Mouse (Mus musculus): ENCODE results near the gene Itprip.

Gene Itprip

DNA sequence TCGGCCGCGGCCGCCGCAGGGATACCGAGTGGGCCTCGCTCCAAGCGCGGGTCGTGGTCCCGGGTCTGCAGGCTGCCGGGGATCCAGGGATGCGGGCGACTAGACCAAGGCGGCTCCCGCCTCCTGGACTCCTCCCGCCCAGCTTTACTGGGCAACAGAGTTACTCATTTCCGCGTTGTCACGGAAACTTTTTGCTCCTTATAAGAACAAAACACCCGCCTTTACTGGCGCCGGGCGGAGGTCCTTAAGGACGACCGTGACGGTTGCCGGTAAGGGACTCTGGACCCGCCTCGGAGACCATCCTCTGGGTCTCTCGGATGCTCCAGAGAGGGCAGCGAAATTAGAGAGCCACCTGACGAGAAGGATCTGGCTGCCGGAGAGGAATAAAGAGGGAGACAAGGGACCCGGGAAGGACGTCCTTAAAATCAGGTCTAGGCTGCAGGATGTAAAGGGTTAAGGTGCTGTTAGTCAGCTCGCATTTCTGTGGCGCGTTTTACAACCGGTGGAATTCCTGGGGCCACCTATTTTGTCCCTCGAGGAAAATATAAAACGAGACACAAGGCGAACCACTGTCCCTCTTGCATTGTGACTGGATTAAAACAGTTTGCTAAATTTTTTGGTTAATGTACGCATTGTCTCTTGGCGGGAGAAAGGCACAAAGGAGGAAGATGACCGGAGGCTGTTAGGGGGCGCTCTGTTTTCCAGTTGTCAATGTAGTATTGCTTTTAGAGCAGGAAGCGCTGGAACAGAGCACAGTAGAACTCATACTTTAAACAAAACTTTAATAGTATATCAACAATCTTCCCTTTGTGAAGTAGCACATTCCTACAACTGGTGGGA is at the start of gene Itprip, which contains the start of gene Cfap43:
Gene Itprip, minus strand, starts transcription at position 174 of the 840 bp plus-strand sequence.
Gene Cfap43, minus strand, starts transcription at position 162 of the 840 bp plus-strand sequence.
- in situ Hi-C loops (cut with MboI; ENCODE audit: low pct_unique_long_range_greater_than_20kb in 1 of 2, low sequenced_read_pairs in 2 of 2, unreplicated experiment in 1 of 2): no loop called here

DNA sequence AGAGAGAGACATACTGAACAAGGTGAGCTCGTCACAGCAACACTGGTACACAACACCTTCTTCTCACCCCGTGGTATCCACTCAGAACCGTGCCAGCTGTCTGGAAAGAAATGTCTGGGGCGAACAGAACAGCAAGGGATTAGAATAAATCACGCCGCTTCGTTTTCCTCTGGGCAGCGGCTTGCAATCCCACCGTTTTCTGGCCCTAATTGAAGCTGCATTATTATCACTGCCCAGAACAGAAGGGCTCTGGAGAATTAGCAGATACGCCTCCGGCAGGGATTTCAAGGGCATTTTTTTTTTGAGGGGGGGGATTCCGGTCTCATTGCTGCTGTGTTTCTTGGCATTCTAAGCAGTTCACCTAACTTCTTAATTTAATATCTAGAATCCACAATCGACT is 39.1 kb upstream of the Itprip start:
- in situ Hi-C loops (cut with MboI; ENCODE audit: low pct_unique_long_range_greater_than_20kb in 1 of 2, low sequenced_read_pairs in 2 of 2, unreplicated experiment in 1 of 2): no loop called here

DNA sequence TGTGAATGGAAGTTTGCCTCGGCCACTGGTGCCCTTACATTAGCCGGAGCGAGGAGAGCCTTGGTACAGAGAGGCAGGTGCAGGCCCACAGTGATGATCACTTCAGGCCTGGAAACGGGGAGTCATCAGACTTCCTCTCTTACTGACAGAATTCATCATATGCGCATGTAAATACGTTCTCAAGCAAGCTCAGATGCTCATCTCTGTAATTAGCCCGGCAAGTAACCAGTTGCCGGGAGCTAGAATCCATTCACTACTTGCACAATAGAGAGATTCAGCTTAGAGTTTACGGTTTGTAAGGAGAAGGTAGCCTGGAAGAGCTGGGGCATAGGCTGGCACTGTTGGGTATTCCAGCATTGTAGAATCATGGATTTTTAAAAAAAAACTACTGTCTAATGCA is 34.1 kb upstream of the Itprip start:
- in situ Hi-C loops (cut with MboI; ENCODE audit: low pct_unique_long_range_greater_than_20kb in 1 of 2, low sequenced_read_pairs in 2 of 2, unreplicated experiment in 1 of 2): no loop called here

DNA sequence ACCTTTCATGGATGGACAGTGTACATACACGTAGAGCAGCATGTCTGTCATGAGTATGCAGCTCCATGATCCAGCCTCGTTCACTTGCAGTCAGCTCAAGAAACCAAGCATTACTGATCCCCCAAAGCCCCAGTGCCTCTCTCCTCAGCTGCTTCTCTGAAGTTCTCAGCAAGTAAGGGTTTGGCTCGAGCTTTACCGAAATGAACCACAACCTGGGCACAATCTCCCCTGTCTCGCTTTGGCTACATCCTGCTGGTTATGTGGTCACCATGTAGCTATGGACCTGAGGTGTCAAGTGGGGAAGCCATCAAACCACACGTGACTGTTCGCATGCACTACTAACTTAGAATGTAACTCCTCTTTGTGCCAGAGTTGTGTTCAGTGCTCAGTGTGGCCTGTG is 31.8 kb upstream of the Itprip start:
- in situ Hi-C loops (cut with MboI; ENCODE audit: low pct_unique_long_range_greater_than_20kb in 1 of 2, low sequenced_read_pairs in 2 of 2, unreplicated experiment in 1 of 2): no loop called here

DNA sequence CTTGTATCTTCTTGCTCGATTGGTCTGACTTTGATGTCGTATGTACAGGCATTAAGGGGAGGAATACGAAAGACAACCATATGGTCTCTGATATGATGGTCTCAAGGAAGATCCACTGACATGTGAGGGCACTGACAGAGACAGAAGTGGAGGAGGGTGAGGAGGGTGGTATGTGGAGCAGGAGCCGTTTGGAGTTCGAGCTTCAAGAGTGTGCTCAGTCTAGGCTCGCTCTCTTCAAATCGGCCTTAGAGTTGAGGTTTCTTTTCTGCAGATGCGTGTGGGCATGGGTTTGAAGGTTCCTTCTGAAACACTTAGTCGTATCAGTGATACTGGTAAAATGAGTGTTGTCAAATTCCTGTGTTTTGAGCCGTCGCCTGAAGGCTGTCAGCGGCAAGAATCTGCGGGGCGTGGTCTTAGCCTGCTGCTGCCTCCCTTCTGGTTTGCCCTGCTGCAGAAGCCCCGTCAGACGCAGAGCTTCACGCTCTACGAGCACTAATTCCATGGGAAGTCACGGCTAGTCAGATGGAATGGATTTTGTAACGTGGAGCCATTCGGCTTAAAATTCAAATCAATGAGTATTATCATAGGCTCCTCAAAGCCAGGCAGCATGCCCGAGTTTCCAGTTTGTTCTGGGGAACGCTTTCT is 27.8 kb upstream of the Itprip start:
- in situ Hi-C loops (cut with MboI; ENCODE audit: low pct_unique_long_range_greater_than_20kb in 1 of 2, low sequenced_read_pairs in 2 of 2, unreplicated experiment in 1 of 2): no loop called here

DNA sequence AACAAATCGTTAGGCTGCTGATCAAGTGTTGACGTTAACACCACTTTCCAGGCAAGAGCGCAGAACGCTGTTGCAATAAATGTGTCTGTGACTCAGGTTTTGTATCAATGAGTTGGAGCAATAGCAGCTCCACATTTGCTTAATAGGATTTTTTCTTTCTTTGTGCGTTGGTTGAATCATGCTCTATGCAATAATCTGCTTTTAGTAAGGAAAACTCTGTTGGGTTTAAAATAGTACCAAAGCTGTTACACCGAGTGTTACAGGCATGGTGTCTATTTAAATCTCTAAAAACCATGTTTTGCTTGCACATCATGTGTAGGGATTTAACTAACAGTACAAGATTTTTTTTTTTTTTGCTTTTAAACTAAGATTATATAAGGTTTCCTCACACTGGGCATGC is 20.3 kb upstream of the Itprip start:
- in situ Hi-C loops (cut with MboI; ENCODE audit: low pct_unique_long_range_greater_than_20kb in 1 of 2, low sequenced_read_pairs in 2 of 2, unreplicated experiment in 1 of 2): no loop called here

DNA sequence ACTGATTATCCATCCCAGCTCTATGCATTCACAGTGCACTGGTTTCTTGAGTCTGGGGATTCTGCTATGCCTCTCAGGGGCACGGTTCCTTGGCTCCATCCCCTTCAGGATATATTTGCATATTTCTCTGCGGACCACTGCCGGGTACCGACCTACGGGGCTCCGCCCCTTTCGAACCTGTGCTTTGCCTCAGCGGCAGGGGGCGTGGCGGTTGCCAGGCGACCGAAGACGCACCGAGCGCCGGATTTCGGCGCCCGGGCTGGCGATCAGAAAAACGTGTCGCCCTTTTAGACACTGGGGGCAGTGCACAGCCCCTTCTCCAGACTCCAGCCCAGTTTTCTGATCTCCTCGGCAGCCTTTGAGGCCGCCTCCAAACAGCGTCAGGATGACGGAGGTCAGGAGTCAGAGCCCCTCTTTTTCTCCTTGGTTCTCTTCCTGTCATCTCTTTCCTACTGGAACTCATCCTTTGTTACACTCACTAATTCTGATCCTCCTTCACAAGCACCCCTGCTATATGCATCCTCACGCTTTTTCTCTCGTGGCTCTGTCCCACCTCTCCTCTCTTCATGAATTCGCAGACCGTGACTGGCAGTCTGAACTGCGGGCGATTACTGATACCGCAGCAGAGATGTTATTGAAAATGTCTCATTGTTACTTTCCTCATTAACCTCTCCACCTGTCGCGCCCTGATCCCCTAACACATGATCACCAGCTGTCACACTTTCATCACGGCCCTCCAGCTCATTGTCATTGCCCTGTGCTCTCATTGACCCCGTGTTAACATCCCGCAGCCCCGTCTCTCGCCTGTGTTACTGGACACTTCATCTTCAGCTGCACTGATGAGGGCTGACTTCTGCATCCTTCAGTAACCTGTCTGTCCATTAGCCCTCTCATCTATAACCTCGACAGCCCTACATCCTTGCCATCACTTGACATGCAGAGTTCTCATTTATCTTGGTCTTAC is 18.6 kb upstream of the Itprip start, which contains the start of gene Cfap58:
Gene Cfap58, plus strand, starts transcription at position 233 of the 964 bp plus-strand sequence.
- in situ Hi-C loops (cut with MboI; ENCODE audit: low pct_unique_long_range_greater_than_20kb in 1 of 2, low sequenced_read_pairs in 2 of 2, unreplicated experiment in 1 of 2): no loop called here

DNA sequence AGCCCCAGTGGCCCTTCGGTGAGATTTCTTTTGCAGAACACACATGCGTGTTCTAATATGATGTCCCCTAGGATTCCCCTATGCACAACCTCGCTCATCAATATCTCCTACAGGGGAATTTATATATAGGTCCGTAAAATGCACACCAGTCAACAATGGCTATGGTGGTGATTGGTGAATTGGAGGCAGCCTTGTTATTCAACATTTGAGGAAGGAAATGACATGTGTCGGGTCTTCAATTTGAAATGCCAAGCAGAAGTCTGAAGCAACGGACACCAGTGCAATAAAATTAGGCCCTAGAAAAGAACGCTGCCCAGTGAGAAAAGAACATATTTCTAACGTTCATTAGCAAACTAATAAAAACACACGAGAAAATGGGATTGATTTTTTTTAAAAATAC is 17.8 kb upstream of the Itprip start:
- in situ Hi-C loops (cut with MboI; ENCODE audit: low pct_unique_long_range_greater_than_20kb in 1 of 2, low sequenced_read_pairs in 2 of 2, unreplicated experiment in 1 of 2): no loop called here

DNA sequence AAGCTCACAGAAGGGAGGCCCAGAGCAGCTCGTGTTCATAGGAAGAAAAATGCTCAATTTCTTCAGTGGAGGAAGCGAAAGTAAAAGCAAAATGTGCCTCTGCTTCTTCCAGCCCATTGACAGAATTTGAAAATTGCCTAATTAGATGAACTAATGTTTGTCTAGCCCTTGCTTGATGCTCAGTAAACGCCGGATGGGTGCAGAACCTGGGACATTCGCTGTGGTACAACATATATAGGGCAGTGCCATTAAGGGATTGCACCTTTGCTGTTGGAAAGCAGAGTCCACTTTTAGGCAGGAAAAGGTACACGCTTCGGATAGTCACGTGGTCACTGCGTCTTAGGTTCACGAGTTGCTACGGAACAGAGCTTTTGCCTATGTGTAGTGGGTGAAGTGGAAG is 17.4 kb upstream of the Itprip start:
- in situ Hi-C loops (cut with MboI; ENCODE audit: low pct_unique_long_range_greater_than_20kb in 1 of 2, low sequenced_read_pairs in 2 of 2, unreplicated experiment in 1 of 2): no loop called here

DNA sequence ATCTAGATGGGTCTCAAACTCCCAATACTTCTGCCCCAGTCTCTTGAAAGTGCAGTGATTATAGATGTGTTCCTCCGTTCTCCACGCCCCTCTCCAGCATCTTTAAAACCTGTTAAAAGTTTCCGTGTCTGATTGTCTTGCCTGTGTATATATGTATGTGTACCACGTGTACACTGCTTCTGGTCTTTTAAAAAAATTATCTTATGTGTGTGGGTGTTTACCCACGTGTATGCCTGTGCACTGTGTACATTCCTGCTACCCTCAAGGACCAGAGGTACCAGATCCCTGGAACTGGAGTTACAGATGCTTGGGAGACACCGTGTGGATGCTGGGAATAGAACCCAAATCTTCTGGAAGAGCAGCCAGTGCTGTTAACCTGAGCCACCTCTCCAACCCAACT is 16.4 kb upstream of the Itprip start:
- in situ Hi-C loops (cut with MboI; ENCODE audit: low pct_unique_long_range_greater_than_20kb in 1 of 2, low sequenced_read_pairs in 2 of 2, unreplicated experiment in 1 of 2): no loop called here

DNA sequence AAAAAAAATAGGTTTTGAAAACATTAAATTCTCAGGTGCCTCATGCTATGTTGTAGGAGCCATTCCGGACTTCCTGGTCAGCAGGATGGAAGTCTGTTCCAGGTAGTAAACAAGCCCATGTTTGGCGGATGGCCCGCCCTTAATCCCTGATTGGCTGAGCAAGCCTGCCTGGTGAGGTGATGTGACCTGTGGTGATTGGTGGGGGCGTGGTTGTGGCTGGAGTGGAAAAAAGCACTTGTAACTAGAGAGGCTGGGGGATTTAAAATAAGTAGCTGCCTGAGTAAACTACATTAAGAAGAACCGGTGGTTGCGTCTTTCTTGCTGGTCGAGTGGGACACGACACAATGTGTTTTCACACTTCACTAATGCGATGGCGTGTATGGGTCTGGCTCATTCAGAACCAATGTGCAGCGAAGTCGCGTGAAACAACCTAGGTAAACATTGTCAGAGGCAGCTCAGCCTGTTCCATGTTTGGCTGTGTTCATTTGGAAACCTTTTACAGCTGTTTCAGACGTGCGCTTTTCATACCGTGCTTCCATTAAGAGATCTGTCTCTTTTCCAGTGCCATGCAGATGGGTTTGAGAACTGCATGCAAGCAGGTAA is 15.6 kb upstream of the Itprip start:
- in situ Hi-C loops (cut with MboI; ENCODE audit: low pct_unique_long_range_greater_than_20kb in 1 of 2, low sequenced_read_pairs in 2 of 2, unreplicated experiment in 1 of 2): no loop called here

DNA sequence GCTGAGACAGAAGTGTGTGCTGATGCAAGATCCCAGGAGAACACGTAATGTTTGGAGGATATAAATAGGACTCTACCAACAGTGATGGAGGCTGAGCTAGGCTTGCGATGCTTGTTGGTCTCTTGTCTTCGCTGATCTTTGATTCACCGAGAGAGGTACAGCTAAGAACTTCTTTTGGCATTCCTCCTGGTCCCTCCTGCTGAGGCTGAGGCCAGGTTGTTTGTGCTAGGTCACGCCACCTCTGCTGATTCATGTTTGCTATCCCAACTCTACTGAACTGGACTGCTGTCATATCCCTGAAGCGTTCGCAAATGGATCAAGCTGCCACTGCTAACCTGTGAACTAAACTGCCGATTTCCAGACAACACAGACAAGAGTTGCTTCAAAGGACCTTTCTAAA is 15.0 kb upstream of the Itprip start:
- in situ Hi-C loops (cut with MboI; ENCODE audit: low pct_unique_long_range_greater_than_20kb in 1 of 2, low sequenced_read_pairs in 2 of 2, unreplicated experiment in 1 of 2): no loop called here

DNA sequence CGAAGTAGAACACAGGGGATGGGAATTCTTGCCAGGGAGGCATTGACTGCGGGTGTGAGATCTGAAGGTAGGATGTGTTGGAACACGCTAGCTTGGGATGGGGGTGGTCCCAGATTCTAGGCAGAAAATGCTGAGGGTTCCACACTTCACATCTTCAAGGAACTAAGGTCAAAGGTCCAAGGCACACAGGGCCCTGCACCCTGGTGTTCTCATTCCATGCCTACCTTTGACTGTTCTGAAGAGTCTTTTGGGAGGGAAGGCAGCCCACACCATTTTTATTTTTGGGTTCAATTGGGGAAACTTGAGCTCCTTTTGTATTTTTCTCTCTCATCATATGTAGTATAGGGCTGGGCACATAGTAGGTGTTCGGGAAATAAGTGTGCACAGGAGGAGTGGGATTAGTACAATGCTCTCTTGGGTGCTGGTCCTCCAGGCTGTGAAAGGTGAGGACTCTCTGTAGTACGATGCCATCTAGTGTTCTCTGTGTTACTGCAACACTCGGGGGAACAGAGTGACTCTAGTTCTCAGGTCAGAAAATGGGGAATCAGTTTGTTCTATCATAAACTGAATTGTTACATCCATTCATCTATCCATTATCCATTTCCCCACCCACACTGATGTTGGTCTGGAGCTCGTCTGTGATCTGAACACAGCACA is 13.0 kb upstream of the Itprip start:
- in situ Hi-C loops (cut with MboI; ENCODE audit: low pct_unique_long_range_greater_than_20kb in 1 of 2, low sequenced_read_pairs in 2 of 2, unreplicated experiment in 1 of 2): no loop called here

DNA sequence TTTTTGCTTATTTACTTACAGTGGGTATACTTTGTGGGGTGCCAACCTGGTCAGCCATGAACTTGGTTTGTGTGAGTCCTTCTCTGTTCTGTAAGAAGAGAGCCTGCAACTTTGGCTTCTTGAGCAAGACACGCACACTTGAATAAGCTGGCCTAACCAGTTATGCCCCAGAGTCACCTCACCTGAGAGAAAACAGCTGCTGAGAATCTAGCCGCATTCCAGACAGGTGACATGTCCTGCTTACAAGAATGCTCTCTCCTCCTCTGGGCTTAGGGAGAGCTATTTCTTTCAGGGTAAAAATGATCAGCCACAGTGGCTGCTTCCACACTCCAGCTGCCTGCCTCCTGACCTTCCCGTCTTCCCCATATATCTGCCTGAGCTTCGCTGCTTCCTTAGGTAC is 9.9 kb upstream of the Itprip start:
- in situ Hi-C loops (cut with MboI; ENCODE audit: low pct_unique_long_range_greater_than_20kb in 1 of 2, low sequenced_read_pairs in 2 of 2, unreplicated experiment in 1 of 2): no loop called here

DNA sequence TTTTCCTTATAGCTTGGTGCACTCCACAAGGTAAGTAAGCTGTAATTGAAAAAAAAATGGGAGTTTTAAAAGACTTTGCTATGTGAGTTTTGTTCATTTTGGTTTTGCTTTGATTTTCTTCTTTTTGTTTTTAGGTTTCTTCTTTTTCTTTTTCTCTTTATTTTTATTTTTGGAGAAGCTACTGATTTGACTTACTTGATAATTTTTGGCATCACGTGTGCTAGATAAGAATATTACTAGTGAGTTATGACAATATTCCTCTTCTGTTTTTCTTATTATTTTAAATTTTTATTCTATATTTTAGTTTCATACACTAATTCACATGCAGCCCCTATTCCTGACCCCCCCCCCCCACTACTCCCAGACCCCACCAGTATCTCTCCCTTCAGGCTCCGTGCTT is 7.9 kb upstream of the Itprip start:
- in situ Hi-C loops (cut with MboI; ENCODE audit: low pct_unique_long_range_greater_than_20kb in 1 of 2, low sequenced_read_pairs in 2 of 2, unreplicated experiment in 1 of 2): no loop called here

DNA sequence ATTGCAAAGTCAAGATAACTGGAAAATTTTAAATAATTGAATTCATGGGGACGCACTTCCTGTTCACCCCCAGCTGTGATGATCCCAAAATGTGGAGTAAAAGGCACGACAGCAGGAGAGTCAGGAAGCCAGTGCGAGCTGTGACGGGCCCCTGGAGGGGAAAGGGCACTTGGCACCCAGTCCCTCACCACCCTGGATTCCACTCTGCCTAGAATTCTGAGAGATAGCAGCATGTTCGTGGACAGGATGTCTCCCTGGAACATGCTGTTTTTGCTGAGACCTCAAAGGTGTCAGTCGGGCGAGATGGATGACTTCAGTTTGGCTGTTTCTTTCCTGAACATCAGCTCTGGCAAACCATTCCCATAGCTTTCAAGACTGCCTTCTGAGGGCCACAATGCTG is 6.7 kb upstream of the Itprip start:
- in situ Hi-C loops (cut with MboI; ENCODE audit: low pct_unique_long_range_greater_than_20kb in 1 of 2, low sequenced_read_pairs in 2 of 2, unreplicated experiment in 1 of 2): no loop called here

DNA sequence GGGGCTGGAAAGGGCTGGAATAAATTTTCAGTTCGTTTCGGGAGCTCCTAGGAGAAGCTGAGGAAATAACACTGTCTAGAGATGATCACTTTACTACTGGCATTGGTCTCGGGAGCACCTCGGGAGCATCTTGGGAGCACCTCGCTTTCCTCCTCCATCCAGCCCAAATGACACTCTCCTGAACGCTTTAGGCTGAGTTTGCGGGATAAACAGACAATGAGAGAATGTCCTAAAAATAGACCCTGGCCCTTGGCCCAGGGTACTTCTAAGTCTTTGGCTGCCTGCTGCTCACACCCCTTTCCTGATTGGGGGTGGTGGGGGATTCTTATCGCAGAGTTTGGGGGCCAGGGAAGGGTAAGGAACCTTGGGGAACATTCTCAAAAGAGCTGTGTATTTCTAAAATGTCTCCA is 872 bp upstream of the Itprip start:
- in situ Hi-C loops (cut with MboI; ENCODE audit: low pct_unique_long_range_greater_than_20kb in 1 of 2, low sequenced_read_pairs in 2 of 2, unreplicated experiment in 1 of 2): no loop called here

DNA sequence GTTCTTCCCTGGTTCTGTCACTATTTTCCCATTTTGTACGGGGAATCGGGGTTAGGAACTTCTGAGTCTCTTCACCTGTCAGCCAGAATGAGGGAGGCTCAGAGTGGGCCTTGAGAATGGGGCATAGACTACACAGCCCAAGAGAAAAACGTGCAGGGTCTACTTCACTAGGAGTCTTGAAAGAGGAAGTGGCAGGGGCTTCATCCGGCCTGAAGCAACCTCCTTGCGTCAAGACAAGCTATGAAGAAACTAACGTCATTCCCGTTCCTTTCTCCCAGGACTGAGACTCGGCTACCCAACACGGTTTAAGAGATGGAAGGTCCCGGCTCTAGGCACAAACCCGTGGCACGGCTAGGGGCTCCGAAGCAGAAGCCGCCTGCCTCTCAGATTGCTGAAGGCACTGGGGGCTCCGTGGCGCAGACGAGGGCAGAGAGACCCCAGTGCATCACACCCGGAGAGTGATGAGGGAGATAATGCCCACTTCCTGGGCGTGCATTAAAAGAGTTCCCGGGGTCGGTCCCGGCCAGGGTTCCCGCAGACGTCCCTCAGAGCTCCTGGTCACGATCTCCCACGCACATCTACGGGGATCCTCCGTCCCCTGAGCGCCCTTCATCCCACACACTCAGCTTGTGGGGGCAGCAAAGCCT is 521 bp downstream of the Itprip start:
- in situ Hi-C loops (cut with MboI; ENCODE audit: low pct_unique_long_range_greater_than_20kb in 1 of 2, low sequenced_read_pairs in 2 of 2, unreplicated experiment in 1 of 2): no loop called here

All from mouse embryonic stem cell (cell line).